Mouse (Mus musculus): ENCODE results near the gene Ykt6. TPM values are rescaled to one million over a fixed set of nuclear protein-coding genes. Genes with fewer than 3 reads are reported as not detected.

Ykt6 gene
- total RNA-seq, 2 experiments from 2014 or later, result 130 to 133 TPM

DNA sequence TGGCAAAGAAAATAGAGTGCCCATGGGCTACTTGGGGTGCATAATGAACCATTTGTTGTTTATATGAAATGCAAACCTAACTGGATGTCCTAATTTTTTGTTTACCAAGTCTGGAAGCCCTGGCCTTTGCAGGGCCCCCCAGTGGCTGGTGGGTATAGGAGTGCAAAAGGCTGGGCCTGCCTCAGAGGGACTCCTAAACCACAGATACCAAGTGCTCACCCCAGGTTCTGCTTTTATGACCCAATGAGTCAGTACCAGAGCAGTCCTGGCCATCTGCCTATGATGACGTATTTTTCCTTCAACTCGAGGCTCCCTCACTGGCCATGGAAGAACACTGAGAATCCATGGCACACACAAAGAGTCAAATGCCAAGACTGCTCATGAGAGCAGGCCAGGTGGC lies 10.4 kb upstream of the Ykt6 start:
- intact Hi-C loops (cut with DNase I), result no loop called here

DNA sequence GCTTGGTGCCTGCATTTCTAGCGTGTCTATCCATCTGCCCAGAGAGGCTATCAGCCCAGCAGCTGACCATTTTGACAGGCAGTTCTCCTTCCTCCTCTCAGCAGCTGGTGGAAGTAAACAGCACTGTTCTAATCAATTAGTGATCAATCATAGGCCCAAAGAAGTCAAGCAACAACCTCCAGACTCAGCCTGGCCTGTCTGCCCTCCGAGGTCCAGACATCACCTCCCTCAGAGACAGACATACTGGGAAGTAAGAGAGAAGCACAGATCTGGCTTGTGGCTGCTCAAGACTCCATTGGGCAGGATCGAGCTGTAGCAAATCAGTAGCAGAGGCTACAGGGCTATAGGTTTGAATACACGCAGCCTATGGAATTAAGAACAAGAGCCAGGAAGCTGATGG lies 7.7 kb upstream of the Ykt6 start:
- intact Hi-C loops (cut with DNase I), result no loop called here
- no peak for DNase-seq (ENCODE audit: extremely low spot score in 1 of 2, low spot score in 2 of 2)

More for the DNA sequence above, 10.4 kb upstream of the Ykt6 start:
- DNase-seq (ENCODE audit: extremely low spot score in 1 of 2, low spot score in 2 of 2), result no peak

DNA sequence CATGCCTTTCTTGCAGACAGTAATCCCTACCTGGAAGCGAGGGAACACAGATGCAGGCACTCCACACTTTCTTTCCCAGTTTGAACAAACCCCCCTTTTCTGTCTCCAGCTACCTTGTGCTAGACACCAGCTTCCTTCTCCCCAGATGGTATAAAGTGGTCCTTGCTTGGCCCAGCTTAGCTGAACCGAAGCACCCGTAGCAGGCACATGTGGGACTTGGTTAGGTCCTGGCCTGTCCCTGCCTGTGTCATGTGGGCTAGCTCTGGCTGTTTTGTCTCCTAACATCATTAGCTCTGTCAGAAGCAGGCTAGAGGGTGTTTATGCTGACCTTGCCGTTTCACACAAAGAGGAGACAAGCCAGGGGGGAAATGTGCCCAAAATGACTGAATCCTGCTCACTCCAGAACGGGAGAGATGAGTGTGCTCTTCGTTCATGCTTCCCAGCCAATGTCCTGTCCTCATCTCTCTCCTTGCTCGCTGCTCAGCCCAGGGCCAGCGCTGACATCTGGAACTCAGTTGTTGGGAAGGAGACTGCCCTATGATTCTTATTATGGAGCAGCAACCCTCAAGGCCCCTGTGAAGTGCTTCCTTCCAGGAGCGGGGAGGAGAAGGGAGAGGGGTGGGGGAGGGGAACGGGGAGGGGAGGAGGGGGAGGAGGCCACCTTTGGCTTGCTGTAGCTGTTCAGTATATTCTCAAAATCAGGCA lies 6.8 kb upstream of the Ykt6 start:
- intact Hi-C loops (cut with DNase I), result no loop called here
- no peak for DNase-seq (ENCODE audit: extremely low spot score in 1 of 2, low spot score in 2 of 2)

- no peak for DNase-seq (ENCODE audit: extremely low spot score in 1 of 2, low spot score in 2 of 2)
- intact Hi-C loops (cut with DNase I), result no loop called here
Measured at GRCm38 (mm10) chr11:5949586-5950352, 5.7 kb upstream of the Ykt6 start, which contains the start of gene Gck. Gck (minus strand) TSS chr11:5950081.

DNA sequence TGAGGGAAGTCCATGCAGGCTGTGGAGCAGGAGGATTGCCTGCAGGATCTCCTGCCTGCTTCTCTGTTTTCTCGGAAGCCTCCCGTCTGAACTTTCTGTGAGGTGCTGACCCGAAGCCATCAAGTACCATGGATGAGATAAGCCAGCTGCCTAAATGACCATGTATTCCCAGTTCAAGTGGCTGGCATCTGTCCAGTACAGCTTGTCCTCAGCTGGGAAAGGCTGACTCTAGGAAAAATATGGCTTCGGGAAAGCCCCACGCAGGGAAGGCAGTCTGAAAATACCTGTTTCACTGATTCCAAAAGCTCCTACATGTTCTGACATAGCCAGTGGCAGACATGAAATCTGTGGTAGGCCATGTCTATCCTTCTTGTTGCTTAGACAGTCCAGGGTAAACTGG lies 3.0 kb upstream of the Ykt6 start:
- intact Hi-C loops (cut with DNase I), result no loop called here

GRCm38 (mm10) chr11:5953130-5953765 lies 2.2 kb upstream of the Ykt6 start:
- DNase-seq (ENCODE audit: extremely low spot score in 1 of 2, low spot score in 2 of 2), result no peak
- intact Hi-C loops (cut with DNase I), result no loop called here

More for the DNA sequence above, 3.0 kb upstream of the Ykt6 start:
- DNase-seq (ENCODE audit: extremely low spot score in 1 of 2, low spot score in 2 of 2), result no peak

GRCm38 (mm10) chr11:5954435-5954834 lies 1.1 kb upstream of the Ykt6 start:
- intact Hi-C loops (cut with DNase I), result no loop called here
- no peak for DNase-seq (ENCODE audit: extremely low spot score in 1 of 2, low spot score in 2 of 2)

GRCm38 (mm10) chr11:5954965-5955504 lies 458 bp upstream of the Ykt6 start:
- intact Hi-C loops (cut with DNase I), result loop anchor here (5.0 kb wide), 1 partner anchor 78 kb away; the partner anchor contains the start of gene Pold2
- peak in 1 of 2 experiments; percentile 63 for DNase-seq (ENCODE audit: extremely low spot score in 1 of 2, low spot score in 2 of 2)

- DNase-seq (ENCODE audit: extremely low spot score in 1 of 2, low spot score in 2 of 2), result peak; percentile 6 to 76
- intact Hi-C loops (cut with DNase I), result no loop called here
Measured at GRCm38 (mm10) chr11:5960051-5960450, 4.6 kb downstream of the Ykt6 start.

DNA sequence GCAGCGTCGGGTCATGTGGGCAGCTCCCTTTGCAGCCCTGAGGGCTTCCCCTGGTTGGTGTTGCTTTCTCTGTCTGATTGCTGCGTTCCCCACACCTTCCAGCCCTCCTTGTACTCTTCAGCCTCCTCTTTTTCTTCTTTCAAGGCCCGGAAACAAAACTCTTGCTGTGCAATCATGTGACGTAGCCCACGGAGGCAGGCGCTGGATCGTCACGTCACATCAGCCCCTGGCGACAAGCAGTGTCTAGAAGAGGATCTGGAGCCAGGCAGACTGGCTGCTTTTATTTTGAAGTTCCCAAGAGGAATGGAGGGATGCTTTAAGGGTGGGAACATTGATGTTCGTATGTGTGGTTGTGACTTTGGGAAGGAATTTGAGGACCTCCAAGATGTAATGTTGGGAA lies 10.4 kb downstream of the Ykt6 start:
- no peak for DNase-seq (ENCODE audit: extremely low spot score in 1 of 2, low spot score in 2 of 2)

DNA sequence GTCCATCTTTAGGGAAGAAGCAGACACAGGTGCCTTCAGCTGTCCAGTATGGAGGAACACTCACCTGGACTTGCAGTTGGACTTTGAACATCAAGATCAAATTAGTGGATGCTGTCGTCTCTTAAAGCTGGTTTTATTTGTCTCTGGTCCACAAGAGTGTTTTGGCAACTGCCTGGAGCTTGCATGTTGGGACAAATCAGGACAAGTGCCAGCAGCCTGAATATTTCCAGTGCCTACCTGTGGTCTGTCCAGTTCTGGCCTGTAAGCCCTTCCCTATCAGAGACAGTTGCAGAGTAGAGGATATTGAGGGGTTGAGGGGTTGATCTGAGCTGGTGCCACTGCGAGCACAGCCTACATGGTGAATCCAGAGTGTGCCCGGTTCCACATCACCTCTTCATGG lies 11.3 kb downstream of the Ykt6 start:
- intact Hi-C loops (cut with DNase I), result no loop called here
- no peak for DNase-seq (ENCODE audit: extremely low spot score in 1 of 2, low spot score in 2 of 2)

More for the DNA sequence above, 10.4 kb downstream of the Ykt6 start:
- intact Hi-C loops (cut with DNase I), result no loop called here

DNA sequence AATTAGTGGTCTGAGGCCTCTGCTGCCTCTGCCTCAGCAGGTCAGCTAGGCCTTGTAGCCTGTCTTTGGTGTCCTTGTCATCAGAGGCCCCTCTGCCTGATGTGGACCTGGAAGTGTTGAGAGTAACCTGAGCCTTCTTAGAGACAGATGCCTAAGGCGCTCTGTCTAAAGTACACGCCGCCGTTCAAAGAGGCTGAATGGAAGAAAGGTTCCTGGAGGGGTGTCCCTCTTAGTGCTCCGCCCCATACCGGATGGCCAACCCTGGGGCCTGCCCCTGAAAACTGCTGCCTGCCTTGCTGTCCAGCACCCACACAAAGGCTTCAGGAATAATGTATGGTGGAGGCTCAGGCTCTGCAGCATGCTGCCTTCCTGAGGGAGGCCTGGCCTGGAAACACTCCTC lies 12.7 kb downstream of the Ykt6 start:
- intact Hi-C loops (cut with DNase I), result no loop called here
- peak in 1 of 2 experiments; percentile 31 for DNase-seq (ENCODE audit: extremely low spot score in 1 of 2, low spot score in 2 of 2)

DNA sequence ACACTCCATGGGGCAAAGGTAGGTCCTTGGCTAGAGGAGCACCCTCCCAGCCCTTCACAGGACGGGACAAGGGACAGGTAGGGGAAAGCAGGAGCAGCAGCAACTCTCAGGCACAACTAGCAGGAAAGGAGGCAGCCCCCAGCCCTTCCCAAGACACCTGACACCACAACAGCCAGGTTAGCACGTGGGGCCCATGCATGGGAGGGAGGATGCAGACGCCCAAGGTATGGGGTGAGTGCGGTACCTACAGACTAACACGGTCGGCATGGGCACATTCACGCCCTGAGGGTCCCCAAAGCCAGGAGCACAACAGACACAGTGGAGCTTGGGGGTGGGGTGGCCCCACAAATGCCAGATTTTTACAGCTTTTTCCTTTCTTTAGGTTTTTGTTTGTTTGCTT lies 15.7 kb downstream of the Ykt6 start:
- peak in 1 of 2 experiments; percentile 22 for DNase-seq (ENCODE audit: extremely low spot score in 1 of 2, low spot score in 2 of 2)
- intact Hi-C loops (cut with DNase I), result no loop called here

GRCm38 (mm10) chr11:5973151-5973550 lies 17.7 kb downstream of the Ykt6 start:
- DNase-seq (ENCODE audit: extremely low spot score in 1 of 2, low spot score in 2 of 2), result peak in 1 of 2 experiments; percentile 41
- intact Hi-C loops (cut with DNase I), result no loop called here

DNA sequence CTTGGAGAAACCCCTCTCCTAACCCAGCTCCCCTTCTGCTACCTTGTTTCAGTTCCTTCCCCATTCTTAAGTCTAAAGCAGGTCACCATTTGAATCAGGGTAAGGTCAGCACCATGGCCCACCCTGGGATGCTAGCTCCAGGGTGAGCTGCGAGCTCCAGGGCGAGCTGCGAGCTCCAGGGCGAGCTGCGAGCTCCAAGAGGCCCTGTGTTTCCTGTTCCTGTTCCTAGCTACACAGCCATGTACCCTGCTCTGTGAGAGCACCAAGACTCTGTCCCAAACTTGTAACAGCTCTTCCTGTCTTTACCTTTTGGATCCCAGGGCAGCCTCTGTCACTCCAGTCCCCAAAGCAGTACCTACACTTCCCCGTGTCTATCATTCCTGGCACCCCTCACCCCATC lies 18.6 kb downstream of the Ykt6 start:
- DNase-seq (ENCODE audit: extremely low spot score in 1 of 2, low spot score in 2 of 2), result no peak
- intact Hi-C loops (cut with DNase I), result no loop called here

DNA sequence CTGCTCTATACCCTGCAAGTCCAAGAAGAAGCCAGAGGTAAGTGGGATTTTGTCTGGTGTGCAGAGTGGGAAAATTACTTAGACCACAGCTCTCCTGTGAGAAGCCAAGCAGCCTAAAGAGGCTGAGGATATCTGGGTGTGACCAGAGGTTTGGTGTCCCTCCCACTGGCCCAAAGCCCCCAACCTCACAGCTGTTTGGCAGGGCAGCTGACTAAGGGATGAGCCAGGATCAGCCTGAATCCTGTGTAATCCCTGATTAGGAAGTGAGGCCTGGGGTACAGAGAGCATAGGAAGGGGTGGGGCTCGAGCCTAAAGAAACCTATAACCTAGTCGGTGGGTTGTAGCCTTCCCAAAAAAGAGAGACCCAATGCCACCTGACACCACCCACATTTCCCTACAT lies 19.6 kb downstream of the Ykt6 start:
- no peak for DNase-seq (ENCODE audit: extremely low spot score in 1 of 2, low spot score in 2 of 2)
- intact Hi-C loops (cut with DNase I), result loop anchor here (5.0 kb wide), 1 partner anchor 292 kb away; the partner anchor contains the start of gene Ddx56

DNA sequence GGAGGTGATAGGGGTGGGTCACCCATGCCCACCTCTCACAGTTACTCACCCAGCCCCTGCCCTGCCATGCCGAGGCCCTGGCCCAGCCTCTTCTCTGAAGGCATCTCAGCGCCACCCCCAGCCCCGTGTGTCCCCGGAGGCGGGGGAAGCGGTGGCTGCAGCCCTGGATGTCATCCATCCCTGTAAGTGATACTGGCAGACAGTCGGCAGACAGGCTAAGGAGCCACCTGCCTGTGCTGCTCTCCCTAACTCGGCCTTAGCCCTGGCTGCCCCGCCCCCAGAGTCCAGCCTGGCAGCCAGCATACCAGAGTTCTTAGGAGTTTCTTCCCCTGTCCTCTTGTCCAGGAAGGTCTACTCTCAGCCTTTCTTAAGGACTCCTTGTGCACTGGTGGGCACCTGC lies 20.6 kb downstream of the Ykt6 start:
- intact Hi-C loops (cut with DNase I), result loop anchor here (5.0 kb wide), 1 partner anchor 291 kb away; the partner anchor contains the start of gene Ddx56
- DNase-seq (ENCODE audit: extremely low spot score in 1 of 2, low spot score in 2 of 2), result no peak

- intact Hi-C loops (cut with DNase I), result loop anchor here (1.0 to 5.0 kb wide), 2 partner anchors 46 to 288 kb away; partner anchors contain the start of gene Ddx56
- DNase-seq (ENCODE audit: extremely low spot score in 1 of 2, low spot score in 2 of 2), result no peak
Measured at GRCm38 (mm10) chr11:5979088-5979487, 23.6 kb downstream of the Ykt6 start.

DNA sequence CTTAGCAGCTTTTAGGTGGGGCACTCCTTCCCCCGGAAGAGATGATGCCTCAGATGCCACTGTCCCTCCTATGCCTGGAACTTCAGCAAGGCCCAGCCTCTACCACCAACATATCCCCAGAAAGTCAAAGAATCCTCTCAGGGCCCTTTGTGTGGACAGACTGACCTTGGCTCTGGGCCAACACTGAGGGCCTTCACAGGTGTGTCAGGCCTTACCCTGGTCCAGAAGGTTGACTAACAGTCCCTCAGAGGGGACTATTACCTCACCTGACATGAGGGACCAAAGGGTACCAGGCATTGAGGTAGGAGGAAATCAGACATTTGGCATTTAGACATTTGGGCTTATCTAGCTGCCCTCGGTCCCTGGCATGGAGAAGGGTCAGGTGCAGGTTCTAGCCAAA lies 24.6 kb downstream of the Ykt6 start:
- DNase-seq (ENCODE audit: extremely low spot score in 1 of 2, low spot score in 2 of 2), result no peak
- intact Hi-C loops (cut with DNase I), result no loop called here
